Mouse (Mus musculus): ENCODE measurements around the gene Ywhaq.

GRCm38 (mm10) chr12:21340674-21341073 lies 76.8 kb downstream of the Ywhaq start:
- TF ChIP-seq POLR2A (IDR thresholded peaks at IDR 0.05; ENCODE audit: borderline replicate concordance, extremely low read depth, insufficient read depth, insufficient read length, poor library complexity, severe bottlenecking) (no peak), CTCF (IDR thresholded peaks at IDR 0.05; ENCODE audit: borderline replicate concordance, extremely low read depth, insufficient read depth, insufficient read length) (no peak)
